Mouse (Mus musculus) urinary bladder, adult 18-20 months (tissue): Measurements from ENCODE around the gene Fbxo34.
"Not testable (repeated sequence)": the region's sequence is repeated elsewhere in the genome, so short reads cannot be mapped to it uniquely, and the experiment has no call there.

ENCODE experiments used
- DNase-seq, 2 experiments: peaks; one replicate each; pipeline ENCODE4 v3.0.0; 2022; ENCODE audit warnings: low spot score in 2 of 2, mixed read lengths in 2 of 2

Fbxo34 gene

DNA sequence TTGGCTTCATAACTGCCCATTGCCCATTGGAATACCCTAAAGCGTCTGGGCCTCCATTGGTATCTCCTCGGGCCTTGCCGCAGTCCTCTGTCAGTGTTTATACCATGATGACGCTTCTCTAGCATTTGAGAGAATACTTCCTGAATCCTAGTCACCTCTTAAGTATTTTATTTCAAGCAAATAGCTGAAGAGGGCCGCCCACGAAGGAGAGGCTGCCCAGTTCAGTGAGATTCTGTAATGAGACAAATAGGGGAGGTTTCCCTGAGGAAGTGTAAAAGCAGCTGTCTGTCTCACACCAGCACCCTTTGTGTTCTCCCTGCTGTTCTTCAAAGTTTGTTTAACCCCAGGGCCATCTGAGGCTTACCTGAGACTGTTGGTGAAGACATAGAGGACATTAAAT lies 66.5 kb downstream of the Fbxo34 start:
- no peak for DNase-seq

DNA sequence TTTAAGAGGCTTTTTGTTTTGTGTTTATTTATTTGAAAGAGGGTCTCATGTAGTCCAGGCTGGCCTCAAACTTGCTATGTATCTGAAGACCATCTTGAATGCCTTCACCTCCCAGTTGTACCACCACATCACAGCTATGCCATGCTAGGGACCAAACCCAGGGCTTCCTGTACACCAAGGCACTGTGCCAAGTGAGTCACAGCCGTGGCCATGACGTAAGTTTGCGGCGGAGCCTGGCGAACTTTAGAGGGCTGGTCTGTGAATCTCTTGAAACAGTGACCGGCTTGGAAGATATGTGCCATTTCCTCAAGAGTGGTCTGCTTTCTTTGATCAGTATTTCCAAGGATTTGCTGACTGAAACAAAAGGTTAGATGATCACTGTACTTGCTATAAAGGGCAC lies 68.4 kb downstream of the Fbxo34 start:
- peak in 1 of 2 experiments; percentile 60 for DNase-seq

DNA sequence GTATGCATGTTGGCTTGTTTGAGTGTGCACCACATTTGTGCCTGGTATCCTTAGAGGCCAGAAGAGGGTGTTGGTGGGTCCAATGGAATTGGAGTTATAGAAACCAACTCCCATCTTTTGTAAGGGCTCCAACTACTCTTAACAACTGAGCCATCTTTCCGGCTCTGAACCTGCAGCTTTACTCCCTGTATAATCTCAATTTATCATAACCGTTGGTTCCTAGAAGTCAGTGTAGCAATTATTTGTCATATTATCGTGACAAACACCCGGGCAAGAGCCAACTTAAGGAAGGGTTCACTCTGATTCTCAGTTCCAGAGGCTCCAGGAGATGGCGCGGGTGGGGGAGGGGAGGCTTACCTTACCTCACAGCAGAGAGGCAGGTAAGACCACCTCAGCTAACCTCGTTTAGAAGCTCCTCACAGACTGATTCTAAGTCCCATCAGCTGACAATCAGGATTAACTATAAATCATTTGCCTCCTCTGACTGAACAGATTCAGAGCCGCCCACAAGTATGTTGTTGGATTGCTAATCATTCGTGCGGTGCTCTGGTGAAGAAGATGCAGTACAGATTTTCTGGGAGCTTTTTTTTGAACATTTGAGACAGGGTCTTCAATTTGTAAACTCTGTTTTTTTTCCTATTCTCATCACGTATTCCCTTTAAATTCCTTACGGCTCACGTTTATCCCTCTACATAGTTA lies 70.7 kb downstream of the Fbxo34 start:
- no peak for DNase-seq

DNA sequence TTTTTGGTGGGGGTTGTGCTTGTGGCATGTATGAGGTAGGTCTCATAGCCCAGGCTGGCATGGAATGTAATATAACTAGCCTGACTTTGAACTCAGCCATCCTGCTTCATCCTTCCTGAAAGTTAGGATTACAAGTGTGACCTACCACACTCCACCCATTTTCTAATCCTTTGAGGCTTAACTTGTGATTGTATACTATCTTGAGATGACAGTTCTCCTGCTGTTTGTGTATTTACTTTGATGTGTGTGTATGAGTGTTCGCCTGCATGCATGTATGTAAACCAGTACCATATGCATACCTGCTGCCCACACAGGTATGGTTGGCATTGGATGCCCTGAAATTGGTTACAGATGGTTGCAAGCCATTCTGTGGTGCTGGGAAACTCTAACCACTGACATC lies 71.4 kb downstream of the Fbxo34 start:
- DNase-seq: no peak

DNA sequence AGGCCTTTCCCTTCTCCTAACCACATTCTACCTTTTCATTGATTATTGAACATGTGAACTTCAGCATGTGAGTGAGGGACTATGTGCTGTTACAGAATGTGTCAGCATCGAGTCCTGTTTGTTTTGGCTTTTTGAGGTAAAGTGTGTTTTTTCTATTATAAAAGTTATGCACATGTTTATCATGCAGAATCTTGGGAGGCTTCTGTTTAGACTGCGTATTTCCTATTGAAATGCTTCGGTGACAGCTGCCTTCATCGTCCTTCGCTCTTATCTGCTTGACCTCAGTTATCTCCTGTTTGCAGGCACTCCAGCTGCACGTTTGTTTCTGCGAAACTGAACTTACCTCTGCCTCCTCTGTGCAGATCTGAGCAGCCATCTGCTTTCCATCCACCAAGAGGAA lies 72.1 kb downstream of the Fbxo34 start:
- no peak for DNase-seq

DNA sequence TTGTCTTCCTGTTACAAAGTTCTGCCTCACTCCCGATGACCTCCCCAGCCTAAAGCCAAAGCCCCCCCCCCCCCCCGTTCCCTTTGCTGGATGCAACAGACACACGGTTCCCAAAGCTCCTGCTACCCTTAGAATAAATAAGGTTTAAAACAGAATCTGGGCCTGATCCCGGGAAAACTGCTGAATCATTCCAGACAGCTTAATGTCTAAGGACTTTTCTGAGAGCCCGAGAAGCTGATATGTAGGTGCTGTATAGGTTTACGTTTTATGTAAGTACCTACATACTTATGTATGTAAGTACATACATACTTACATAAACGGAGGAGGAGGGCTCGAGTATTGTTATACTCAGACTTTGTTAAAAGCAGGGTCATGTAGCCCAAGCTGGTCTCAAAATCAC lies 75.2 kb downstream of the Fbxo34 start:
- DNase-seq: no peak

DNA sequence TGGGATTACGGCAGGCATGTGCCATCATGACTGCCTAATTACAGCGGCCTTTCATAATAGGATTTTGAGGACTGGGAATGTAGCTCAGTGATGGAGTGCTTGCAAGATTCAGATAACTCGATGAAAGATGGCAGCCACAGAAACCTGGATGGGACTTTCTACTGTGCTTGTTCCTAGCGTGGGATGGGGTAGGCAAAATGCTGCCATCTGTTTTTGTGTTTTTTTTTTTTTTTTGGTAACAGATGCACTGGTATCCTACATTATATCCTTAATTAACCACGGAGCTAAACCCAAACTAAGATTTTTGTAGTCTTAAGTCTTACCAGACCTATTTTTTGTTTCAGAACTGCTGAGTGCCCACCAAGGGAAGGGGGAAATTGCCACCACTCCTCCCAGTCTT lies 75.6 kb downstream of the Fbxo34 start:
- DNase-seq: no peak

DNA sequence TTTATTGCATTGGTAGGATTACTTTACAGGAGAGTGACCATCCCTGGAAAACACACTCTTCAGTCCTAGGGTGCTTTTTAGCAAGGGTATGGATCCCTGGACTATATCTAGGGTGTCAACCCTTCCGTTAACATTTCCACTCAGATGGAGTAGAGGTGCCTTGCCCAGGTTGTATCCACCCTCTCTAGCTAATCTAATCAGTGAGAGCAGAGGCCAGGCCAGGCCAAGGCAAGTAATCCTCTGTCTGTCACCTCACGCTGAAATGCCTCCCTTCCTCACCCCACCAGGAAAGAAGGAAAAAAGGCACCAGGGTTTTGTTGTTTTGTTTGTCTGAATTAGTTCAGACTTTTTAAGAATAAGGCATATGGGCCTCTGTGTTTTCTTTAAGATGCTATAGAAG lies 77.6 kb downstream of the Fbxo34 start:
- no peak for DNase-seq

DNA sequence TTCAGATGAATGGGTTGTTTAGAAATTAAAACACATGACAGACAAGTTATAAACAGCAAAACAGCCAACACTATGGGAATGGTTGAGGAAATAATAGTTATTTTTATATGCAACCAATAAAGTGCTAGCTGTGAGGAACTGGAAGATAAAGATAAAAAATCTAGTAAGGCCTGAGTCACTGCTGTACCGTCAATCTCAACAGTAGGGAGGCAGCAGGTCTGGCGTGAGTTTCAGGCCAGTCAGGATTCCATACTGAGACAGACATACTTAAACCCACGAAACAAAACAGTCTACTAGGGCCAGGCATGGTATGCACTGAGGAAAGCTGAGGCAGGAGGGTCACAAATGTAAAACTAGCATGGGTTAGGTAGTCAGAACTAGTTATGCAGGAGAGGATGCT lies 78.1 kb downstream of the Fbxo34 start:
- no peak for DNase-seq

DNA sequence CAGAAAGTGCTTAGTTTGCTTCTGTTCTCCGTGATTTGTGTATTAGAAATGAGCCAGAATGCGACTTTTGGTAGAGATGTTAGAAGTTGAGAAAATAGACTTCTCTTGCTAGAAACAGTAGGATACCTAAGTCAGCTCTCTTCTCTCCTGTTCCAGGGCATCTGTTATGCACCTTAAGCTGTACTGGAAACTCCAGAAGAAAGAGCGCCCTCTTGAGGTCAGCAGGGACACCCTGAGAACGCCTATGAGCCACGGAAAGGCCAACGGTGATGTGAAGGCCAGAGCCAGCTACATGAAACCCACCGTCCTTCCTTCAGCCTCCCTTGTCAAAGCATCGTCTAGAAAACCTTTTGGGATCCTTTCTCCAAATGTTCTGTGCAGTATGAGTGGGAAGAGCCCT lies 78.8 kb downstream of the Fbxo34 start:
- no peak for DNase-seq

DNA sequence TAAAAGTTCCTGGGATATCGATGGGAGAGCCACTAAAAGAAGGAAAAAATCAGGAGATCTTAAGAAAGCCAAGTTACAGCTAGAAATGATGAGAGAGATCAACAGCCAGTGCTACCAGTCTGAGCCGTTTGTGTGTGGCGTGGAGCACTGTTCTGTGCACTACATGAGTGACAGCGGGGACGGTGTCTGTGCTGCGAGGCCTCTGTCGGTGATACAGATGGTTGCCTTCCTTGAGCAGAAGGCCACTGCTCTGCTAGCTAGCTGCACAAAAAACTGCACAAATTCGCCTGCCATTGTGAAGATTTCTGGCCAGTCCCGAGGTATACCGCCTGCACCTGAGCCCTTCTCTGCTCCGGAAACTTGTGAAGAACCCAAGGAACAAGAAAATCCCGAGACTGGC lies 79.4 kb downstream of the Fbxo34 start:
- not testable (repeated sequence) for DNase-seq

DNA sequence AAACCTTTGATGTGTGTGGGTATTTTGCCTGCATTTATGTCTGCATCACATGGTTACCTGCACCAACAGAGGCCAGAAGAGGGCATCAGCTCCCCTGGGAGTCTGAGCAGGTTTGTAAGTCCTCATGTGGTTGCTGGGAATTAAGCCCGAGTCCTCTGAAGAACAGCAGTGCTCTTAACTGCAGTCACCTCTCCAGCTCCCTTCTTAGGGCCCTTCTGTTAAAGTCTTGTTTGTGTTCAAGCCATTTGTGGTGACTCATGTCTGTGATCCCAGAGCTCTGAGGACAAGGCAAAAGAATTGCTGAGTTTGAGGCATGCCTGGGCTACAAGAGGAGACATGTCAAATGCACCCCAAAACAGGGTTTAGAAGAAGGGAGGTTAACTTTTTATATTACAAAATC lies 82.3 kb downstream of the Fbxo34 start:
- no peak for DNase-seq

DNA sequence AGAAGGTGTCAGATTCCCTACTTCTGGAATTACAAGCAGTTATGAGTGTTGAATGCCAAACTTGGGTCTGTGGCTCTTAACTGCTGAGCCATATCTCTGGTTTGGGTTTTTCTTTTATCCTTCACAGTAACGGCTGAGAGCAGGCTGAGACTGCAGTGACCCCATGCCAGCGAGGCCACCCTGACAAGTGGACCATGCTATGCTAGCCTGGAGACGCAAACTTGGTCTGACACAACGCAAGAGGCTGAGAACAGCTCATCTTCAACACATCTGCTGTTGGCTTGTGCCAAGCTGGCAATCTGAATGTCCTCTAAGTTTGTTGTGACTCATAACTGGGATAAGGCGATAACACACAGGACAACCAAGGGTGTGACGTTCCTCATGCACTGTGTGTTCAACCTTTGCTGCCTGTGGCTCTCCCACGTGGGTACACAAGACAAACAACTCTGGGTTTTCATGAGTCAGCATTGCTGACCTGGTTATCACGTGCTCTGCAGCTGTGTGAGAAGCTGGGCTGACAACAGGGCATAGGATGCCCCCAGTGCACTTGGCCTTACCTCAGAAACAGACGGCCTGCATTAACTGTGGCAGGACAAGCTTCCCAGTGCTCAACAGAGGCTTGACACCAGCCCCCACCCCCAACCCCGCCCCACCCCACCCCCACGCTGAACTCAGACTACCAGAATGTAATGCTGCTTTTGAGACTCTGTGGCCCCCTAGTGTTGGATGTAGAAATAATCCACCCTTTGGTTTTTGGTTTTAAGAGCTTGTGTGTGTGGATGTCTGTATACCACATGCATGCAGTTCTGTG lies 83.3 kb downstream of the Fbxo34 start:
- DNase-seq: peak; percentile 53 to 74

DNA sequence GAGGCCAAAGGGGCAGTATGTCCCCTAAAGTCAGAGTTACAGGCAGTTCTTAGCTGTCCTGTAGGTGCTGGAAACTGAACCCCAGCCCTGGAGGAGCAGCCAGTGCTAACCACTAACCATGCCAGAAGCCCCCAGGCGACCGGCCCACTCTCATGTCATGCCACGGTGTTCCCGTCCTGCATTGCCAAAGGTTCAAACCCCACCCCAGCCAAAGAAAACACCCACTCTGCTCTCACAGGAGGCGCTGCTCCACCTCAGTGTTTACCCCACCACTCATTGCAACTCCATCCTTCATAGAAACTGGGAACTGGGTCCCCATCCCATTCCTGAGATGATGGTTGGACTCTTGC lies 83.9 kb downstream of the Fbxo34 start:
- DNase-seq: no peak

DNA sequence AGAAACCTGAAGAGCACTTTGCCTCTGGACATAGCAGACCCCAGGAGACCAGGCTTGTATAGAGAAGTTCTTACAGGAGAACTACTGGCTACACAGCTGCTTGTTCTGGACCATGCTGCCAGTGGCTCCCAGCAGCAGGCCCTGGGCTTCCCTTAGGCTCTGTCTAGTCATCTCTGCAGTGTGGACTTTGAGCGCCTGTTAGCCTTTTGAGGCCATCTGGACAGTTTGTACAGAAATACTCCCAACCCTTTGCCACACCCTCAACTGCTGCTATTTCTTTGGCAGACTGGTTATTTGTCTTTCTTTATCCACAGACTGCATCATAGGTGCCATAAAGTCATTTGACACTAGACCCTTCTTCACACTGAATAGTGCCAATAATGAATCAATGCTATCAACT lies 84.9 kb downstream of the Fbxo34 start:
- no peak for DNase-seq

DNA sequence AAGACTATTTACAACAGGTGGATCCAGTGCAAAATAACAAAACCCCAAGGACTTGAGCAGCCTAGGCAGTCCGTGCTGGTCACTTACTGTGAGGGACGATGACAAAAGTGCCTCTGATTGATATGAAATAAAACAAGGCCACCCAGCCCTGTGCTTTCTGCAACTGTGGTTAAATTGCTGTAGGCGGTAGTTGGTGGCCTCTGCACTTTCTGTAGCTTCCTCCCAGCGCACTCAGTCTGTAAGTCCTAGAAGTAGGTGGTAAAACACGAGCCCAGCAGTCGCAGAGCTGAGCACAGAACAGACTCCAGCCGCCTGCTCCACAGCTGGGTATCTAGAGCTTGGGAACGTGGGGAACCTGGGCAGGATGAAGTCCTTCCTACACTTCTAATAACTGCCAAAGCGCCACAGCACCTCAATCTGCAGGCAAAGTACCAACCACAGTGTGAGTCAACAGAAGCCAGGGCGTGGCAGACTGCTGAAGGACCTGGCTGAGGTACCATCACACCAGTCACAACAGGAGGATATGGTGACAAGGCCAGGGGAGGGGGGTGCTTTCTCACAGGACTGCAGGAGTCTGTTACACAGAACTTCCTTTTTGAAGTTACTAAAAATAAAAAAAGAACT lies 91.2 kb downstream of the Fbxo34 start:
- DNase-seq: no peak

DNA sequence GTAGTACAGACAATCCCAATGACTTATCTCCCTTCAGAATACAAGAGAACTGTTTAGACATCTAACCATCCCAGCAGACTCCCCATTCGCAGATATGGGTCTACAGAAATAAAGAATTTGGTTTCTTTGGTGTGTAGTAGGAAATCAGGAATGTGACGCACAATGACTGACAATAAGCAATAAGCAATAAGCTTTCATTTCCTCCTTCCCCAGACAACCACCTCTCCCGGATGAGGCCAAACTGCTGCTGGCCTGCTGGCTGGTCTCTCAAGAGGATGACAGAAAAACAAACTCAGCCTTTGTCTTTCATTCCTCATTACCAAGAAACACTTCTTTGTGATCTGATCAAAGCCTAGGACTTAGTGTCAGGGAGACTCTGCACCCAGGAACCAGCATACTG lies 92.1 kb downstream of the Fbxo34 start:
- DNase-seq: no peak

DNA sequence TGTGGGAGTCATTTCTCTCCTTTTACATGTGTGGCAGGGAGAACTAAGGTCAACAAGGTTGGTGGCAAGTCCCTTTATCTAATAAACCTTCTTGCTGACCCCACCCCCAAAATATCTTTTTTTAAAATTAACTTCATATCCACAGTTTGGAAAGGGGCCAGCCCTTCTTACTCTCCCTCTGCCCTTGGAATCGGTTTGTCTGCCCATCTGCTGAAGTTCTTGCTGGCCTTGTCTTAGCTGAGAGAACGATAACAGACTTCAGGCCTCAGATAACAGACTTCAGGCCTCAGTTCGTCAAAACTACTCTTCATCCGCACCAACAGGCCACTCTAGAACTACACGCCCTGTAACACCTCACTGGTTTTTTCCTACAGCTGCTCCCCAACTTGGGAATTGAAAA lies 94.1 kb downstream of the Fbxo34 start:
- DNase-seq: no peak

DNA sequence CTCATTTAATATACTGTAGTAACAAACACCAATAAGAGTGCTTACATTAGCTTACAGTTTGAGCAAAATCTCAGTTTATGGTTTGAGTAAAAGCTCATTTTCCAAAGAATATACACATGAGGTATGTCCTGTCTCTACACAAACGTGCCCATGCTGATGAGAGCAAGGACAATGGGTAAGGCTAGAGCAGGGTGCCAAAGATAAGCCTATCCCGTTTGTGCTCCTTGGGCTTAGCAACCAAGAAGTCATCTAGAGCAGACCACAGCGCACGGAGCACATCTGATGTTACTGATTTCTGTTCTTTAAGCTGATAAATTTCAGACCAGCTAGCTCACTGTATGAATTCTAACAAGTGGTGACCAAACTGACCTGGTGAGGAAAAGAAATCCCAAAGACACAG lies 94.7 kb downstream of the Fbxo34 start:
- no peak for DNase-seq

DNA sequence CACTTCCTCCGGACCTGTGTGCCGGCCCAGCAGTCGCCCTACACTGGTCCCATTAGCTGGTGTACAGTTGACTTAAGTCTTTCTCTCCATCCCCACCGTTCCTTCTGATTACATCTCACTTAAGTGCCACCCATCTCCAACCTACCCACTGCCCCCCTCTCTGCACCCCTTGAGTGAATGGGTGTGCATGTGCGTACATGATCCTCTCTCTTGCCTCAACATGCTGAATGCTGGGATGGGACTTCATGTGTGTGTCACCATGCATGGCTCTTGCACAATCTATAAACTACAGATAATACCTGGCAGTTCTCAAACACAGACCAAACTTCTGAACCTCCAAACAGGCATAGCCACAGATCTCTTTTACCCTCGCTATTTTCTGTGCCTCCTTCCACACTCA lies 101.4 kb downstream of the Fbxo34 start:
- DNase-seq: peak; percentile 48 to 50

DNA sequence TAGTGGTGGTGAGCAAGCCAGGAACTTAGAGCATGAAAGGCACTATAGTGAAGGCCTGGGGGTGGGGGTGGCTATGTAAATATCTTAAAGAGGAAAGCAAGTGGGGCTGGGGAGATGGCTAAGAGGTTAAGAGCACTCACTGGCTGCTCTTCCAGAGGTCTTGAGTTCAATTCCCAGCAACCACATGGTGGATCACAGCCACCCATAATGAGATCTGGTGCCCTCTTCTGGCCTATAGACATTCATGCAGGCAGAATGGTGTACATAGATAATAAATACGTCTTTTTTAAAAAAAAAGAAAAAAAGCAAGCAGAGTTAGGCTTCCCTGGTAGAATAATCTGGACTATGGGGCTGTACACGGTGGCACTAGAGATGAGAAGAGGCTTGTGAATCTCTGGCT lies 103.2 kb downstream of the Fbxo34 start:
- DNase-seq: no peak

DNA sequence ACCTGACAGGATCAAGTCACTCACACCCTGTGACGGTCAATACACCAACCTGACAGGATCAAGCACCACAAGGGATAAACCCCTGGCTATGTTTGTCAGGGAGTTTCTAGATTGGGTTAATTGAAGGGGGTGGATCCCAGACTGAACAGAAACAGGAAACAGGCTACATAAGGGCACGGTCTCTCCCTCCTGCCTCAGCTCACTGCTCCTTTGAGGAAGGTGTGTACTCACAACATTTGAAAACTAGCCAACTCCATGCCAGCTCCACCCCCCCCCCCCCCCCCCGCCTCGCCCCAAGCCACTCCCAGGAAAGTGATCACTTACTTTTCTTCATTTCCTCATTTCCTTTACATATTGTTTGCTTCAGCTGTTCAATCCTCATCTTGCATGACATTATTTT lies 104.0 kb downstream of the Fbxo34 start:
- DNase-seq: no peak

DNA sequence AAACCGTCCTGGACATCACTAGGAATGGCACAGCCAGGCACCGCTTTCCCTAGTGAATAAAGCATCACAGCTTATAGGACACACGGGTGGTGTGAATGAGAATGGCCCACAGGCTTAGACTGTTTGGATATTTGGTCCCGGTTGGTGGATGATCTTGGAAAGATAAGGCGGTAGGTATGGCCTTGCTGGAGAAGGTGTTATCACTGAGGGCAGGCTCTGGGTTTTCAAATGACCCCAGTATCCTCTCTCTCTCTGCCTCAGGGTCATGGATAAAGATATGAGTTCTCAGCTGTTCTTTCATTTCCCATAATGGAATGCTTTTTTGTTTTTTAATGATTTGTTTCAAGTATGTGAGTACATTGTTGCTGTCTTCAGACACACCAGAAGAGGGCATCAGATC lies 105.0 kb downstream of the Fbxo34 start:
- DNase-seq: no peak
